Mouse (Mus musculus) right cerebral cortex, postnatal 25 days (tissue): Measurements from ENCODE around the gene Rimklb.

Experiments
- DNase-seq: peaks from one replicate; pipeline ENCODE4 v3.0.0; 2022

The Rimklb gene

DNA sequence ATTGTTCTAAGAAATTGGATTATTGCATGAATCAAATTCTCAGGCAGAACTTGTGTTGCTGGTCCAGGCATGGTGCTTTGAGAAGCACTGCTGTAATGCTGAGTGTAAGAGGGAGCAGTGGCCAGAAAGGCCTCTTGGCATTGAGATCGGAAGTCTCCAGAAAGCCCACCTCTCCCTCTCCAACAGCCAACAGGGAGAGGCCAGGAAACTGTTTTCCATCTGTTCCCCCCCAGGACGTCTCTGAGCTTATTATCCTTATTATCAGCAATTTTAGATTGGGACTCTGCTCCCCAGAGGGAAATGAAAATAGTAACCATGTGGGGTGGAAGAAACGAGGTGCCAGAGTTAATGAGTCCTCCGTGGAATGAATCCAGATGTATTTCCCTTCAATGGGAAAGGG lies 82.2 kb downstream of the Rimklb start:
- DNase-seq, result no peak

DNA sequence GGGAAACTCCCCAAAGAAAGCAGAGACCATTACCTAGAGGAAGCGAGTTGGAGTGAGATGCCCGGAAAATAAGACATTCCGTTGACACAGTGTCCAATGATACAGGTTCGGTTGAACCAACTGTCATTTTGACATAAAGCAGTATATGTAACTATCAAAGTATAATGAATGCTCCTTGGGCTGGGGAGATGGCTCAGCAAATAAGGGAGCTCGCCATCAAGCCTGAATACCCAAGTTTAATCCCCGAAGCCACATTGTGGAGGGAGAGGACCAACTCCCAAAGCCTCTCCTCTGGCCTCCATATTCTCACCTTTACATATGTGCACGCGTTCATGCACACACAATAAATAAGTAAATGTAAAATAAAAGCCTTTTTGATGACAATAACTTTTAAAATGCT lies 87.3 kb downstream of the Rimklb start:
- no peak for DNase-seq

DNA sequence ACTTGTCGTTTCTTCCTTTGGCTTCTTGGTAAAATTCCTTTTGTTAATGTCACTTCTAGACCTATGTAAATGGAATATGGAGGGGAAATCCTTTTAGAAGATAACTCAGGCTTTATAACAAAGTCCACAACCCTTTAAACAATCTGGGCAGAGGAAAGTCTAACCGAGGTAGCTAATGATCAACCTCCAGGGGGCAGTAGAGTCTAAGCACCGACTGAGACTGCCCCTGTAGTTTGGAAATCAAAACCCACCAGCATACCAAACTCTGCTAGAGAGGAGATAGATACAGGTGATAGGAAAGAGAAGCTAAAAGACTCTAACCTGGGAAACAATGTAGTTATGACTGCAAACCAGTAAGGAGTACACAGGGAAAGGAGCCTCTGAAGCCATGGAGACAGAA lies 96.3 kb downstream of the Rimklb start:
- DNase-seq, result no peak

DNA sequence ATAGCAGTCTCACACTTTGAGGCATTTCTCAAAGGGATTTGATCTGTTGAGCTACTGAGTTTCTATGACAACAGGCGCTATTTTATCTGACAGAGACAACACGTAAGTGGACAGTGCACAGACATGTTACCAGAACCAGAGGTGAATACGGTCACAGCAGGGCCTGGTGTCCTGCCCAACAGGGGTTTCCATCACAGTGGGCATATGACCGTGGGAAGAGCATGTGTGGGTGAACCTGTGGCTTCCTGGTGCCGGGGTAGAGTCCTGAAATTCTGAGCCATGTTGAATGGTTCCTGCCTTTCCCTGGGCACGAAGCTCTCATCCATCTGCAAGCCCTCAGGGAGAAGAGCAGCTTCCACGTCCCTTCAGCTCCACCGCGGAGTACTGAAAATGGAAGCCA lies 98.3 kb downstream of the Rimklb start:
- DNase-seq, result no peak
